ENCODE assay signal across 9 mouse cellular contexts in the genomic region with DNA sequence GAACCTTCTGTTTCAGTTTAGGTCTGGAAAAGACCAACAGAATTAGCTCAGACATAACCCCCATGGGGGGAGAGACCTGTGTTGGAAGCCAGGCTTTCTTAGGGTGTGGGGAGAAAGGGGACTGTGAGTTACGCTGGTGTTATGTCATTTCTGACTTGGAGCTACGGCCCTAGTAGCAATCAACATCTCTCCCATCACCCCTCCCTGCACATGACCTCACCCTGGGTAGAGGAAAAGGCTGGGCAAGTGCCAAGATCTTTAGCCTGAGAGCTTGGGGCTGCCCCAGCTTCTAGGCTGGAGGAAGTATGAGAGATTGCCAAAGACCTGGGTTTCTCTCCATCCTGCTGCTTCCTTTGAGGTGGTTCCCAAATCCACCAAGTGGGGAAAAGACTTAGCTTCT. TPM values are rescaled to one million over a fixed set of nuclear protein-coding genes. Genes with fewer than 3 reads are reported as not detected.
DNase-seq lines count a peak whose midpoint lies in the region; ATAC-seq and TF ChIP-seq lines count a peak whose summit lies in the region.
"Had no signal": no experiment of that assay in that cellular context is flagged by ENCODE, and none has a peak within 500 bp of the region (broad histone marks: within the 10 kb centered on the region; RNA-seq: fewer than 3 reads in every experiment).

No protein-coding gene starts in this region.

- TF ChIP-seq CTCF in hindbrain, postnatal 0 days (IDR thresholded peaks at IDR 0.05; ENCODE audit: low read depth) = no peak

- no peak overlapping the region for H3K4me2 ChIP-seq in neural tube, embryonic 15.5 days
- H3K4me2 ChIP-seq in hindbrain, postnatal 0 days (ENCODE audit: low read depth, low read length) = no peak overlapping the region

- no peaks in the 10 kb centered on the region for H3K36me3 ChIP-seq in neural tube, embryonic 15.5 days
- no peaks in the 10 kb centered on the region for H3K36me3 ChIP-seq in hindbrain, postnatal 0 days (ENCODE audit: insufficient read depth, low read length)

- H3K9ac ChIP-seq in neural tube, embryonic 15.5 days (replicated peaks) = no peak overlapping the region
- H3K9ac ChIP-seq in hindbrain, postnatal 0 days (replicated peaks; ENCODE audit: low read length) = no peak overlapping the region
- H3K9ac ChIP-seq: liver, embryonic 14.5 days had no signal

- ATAC-seq in neural tube, embryonic 15.5 days (ENCODE audit: low FRiP score) = no peak
- no peak for ATAC-seq in hindbrain, postnatal 0 days

- no peaks in the 10 kb centered on the region for H3K27me3 ChIP-seq in neural tube, embryonic 15.5 days (replicated peaks)
- no peaks in the 10 kb centered on the region for H3K27me3 ChIP-seq in hindbrain, postnatal 0 days (ENCODE audit: insufficient read depth, low read length)

- DNase-seq in 3T3-L1 (ENCODE audit: low read depth, low spot score) (peak; percentile 58), MN1 (ENCODE audit: low spot score) (peak; percentile 74)
- peak; percentile 16 to 26 for DNase-seq in cerebellum, postnatal 36 days
- peak; percentile 78 to 84 for DNase-seq in lung, adult 18-20 months
- DNase-seq in frontal cortex, postnatal 36 days (ENCODE audit: low spot score in 2 of 2) = no peak
- no peak for DNase-seq in hindbrain, postnatal 0 days (ENCODE audit: low spot score)
- DNase-seq: kidney, postnatal 14 days had no signal

- H3K4me3 ChIP-seq in neural tube, embryonic 15.5 days (replicated peaks) = no peak overlapping the region
- H3K4me3 ChIP-seq in hindbrain, postnatal 0 days (ENCODE audit: low read length) = no peak overlapping the region

- 79% methylated on average over 2 of the region's 2 CpGs for WGBS in neural tube, embryonic 15.5 days
- 67% methylated on average over 2 of the region's 2 CpGs for WGBS in hindbrain, postnatal 0 days

- H3K27ac ChIP-seq in neural tube, embryonic 15.5 days (replicated peaks) = no peak overlapping the region
- H3K27ac ChIP-seq in hindbrain, postnatal 0 days = no peak overlapping the region
- H3K27ac ChIP-seq: liver, embryonic 14.5 days had no signal

- H3K9me3 ChIP-seq in neural tube, embryonic 15.5 days (replicated peaks) = no peaks in the 10 kb centered on the region
- no peaks in the 10 kb centered on the region for H3K9me3 ChIP-seq in hindbrain, postnatal 0 days (ENCODE audit: low read length)

- H3K4me1 ChIP-seq in neural tube, embryonic 15.5 days = no peaks in the 10 kb centered on the region
- H3K4me1 ChIP-seq in hindbrain, postnatal 0 days (ENCODE audit: insufficient read depth, low read length) = no peaks in the 10 kb centered on the region

RNA-seq across cellular contexts. Expression of a gene that starts 12.5 kb away (rescaled TPM):
- not detected in 2 replicates for polyA plus RNA-seq in neural tube, embryonic 15.5 days (2015; fragmentation: Nextera tagmentation; extraction: Ambion mirVana)
- not detected in 2 replicates for total RNA-seq in hindbrain, postnatal 0 days (2014; rRNA removed)
- polyA plus RNA-seq in hindbrain, postnatal 0 days (2015; fragmentation: Nextera tagmentation; extraction: Ambion mirVana) = not detected in 2 replicates
- polyA plus RNA-seq: liver, embryonic 14.5 days had no signal

RNA-seq across cellular contexts. Expression of a gene that starts 30.1 kb away (rescaled TPM):
- not detected in 2 replicates for polyA plus RNA-seq in neural tube, embryonic 15.5 days (2015; fragmentation: Nextera tagmentation; extraction: Ambion mirVana)
- not detected in 2 replicates for total RNA-seq in hindbrain, postnatal 0 days (2014; rRNA removed)
- polyA plus RNA-seq in hindbrain, postnatal 0 days (2015; fragmentation: Nextera tagmentation; extraction: Ambion mirVana) = not detected in 2 replicates
- polyA plus RNA-seq: liver, embryonic 14.5 days had no signal

Comparison
In these comparisons a context has a peak if more than half of its experiments do, and no peak if none do; other contexts are left out.
1. DNase-seq: peak in 3T3-L1 (single experiment), MN1 (single experiment), cerebellum, postnatal 36 days (2 of 2) and lung, adult 18-20 months (2 of 2); none in frontal cortex, postnatal 36 days (0 of 2) and hindbrain, postnatal 0 days (single experiment).